Mouse (Mus musculus) heart, postnatal 4 days (tissue): ENCODE data around the gene Serpini1. TPM values are rescaled to one million over a fixed set of nuclear protein-coding genes. Genes with fewer than 3 reads are reported as not detected.

Experiments
- DNase-seq: peaks from one replicate; pipeline ENCODE4 v3.0.0; 2021
- total RNA-seq, 2 experiments: library from RNA; stranded (reverse); gene quantifications; 2 replicates each; pipeline ENCODE4 v1.2.3; 2021

Serpini1 gene
- total RNA-seq: 1 to 10 TPM; 4.3 to 4.4 TPM

DNA sequence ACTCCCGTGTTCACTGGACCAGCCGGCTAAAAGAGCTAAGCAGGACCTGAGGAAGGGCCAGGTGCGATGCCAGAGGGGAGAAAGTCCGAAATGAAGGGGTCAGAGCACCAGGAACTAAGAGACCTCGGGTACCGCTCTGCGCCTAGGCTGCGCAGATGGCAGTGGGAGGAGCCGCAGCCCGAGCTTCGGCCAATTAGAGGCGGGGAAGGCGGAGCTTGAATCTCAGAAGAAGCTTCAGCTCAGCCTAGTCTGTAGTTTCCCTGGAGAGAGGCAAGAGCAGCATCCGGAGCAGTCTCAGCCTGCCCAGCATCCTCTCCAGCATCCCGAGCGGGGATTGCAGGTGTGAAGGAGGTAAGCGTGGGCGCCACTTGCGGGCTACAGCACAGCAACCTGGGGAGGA, at the start of gene Serpini1:
Gene Serpini1, plus strand, starts transcription at position 256 of the 400 bp plus-strand sequence.
- peak; percentile 85 for DNase-seq

DNA sequence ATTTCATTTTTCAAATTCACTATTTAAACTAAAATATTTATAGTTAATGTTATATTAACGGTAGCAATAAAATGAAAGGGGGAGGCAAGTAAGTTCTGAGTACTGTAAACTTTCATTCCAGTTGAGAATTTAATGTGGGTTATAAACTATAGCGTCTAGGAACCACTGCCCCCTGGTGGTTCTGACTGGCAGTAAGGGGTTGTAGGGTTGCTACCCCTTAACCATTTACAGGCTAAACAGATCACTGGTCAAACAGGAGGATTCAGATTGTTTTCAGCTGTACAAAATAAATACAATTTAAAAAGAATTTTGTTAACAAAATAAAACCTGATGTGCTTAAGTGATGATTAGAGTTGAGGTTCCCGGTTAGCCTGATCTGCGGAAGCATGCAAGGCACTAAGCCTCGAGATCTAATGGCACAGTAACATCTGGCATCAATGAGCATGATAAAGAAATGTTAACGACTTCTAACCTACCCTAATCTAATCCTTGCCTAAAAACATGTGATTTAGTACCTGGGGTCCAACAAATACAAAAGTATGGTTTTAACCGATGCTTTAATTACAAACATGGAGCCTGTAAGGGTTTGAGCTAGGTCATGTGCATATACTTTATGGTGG, 39.6 kb upstream of the Serpini1 start:
- DNase-seq: peak; percentile 64

- no peak for DNase-seq
Measured at GRCm38 (mm10) chr3:75521314-75521713, 36.0 kb upstream of the Serpini1 start.

- DNase-seq: no peak
Measured at GRCm38 (mm10) chr3:75522527-75522926, 34.8 kb upstream of the Serpini1 start.

DNA sequence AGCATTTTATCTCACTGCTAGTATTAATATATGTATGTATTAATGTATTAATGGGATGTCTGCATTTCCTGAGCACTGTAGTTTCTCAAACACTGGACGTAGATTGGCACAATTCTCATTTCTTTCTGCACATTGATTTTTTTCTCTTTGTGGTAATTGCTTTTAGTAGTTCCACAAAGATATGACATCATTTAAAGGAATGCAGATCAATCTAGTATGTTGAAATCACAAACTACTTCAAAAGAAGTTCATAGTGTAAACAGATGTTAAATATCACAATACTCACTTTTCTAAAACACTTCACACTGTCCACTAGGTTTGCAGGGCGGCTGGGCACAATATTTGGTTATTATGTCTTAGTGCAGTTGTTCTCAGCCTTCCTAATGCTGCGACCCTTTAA, 26.3 kb upstream of the Serpini1 start:
- DNase-seq: no peak

GRCm38 (mm10) chr3:75534045-75534834, 23.1 kb upstream of the Serpini1 start:
- DNase-seq: no peak

DNA sequence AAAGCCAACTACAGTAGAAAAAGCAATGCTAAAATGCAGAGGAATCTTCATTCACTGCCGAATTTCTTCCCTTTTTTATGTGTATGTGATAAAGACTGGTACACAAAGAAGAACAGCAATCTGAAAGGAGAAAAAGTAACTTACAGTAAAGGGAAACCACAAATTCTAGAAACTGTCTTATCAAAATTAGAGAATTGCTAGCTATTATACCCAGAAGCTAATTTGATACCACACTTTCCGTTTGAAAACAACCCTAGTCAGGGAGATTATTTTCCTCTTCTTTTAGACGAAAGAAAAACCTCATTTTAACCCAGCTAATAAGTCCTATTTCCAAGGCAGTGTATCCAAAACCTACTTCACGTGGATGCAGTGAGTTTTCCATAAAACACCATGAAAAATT, 16.1 kb upstream of the Serpini1 start:
- no peak for DNase-seq

- DNase-seq: peak; percentile 21
Measured at GRCm38 (mm10) chr3:75542852-75543251, 14.5 kb upstream of the Serpini1 start.

- DNase-seq: no peak
Measured at GRCm38 (mm10) chr3:75544287-75544686, 13.1 kb upstream of the Serpini1 start.

GRCm38 (mm10) chr3:75551248-75551647, 6.1 kb upstream of the Serpini1 start:
- no peak for DNase-seq

- DNase-seq: peak; percentile 14
Measured at GRCm38 (mm10) chr3:75556121-75556694, 1.1 kb upstream of the Serpini1 start.

DNA sequence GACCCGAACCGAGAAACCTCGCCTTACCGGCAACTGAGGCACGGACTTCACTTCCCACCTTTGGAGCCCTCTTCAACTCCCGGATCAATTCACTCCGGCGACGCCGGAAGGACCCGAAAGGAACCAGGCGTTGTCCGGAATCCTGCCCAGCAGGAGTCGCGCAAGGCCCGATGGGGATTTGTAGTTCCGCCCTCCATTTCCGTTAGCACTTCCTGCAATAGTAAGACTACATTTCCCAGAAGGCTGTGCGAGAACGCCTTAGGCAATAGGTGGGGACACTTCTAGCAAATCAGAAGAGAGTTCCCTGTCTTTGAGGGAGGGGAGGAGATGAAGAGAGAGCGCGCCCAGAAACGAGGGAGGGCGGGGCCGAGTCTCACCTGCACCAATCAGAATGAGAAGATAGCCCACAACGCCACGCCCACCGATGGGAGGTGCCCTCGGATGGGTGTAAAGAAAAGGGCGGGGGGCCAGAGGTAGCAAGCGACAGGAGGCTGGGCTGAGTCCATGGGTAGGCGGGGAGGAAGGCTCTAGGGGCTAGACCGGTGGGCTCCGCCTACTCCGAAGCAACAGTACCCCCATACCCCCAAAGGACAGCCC, 554 bp upstream of the Serpini1 start, which contains the start of gene Pdcd10:
Gene Pdcd10, minus strand, starts transcription at position 162 of the 597 bp plus-strand sequence.
- peak; percentile 99 for DNase-seq

DNA sequence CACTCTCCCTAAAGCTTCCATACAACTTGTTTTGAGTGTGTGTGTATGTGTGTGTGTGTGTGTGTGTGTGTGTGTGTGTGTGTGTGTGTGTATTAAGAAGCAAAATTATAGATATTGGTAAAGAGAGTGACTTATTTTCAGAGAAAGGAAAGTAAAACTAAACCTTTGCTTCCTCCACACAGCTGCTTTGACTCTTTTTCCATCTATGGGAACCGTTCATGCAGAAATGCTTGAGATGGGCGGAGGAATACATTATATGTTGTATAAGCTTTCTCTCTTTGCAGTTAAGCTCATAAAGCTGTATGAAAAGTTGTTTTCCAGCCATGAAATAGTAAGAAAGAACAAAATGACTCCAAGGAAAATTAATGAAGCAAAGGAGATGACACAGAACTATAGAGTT, 16.7 kb downstream of the Serpini1 start:
- DNase-seq: no peak

- DNase-seq: no peak
Measured at GRCm38 (mm10) chr3:75575582-75575981, 18.2 kb downstream of the Serpini1 start.

- peak; percentile 11 for DNase-seq
Measured at GRCm38 (mm10) chr3:75579352-75579751, 22.0 kb downstream of the Serpini1 start.

DNA sequence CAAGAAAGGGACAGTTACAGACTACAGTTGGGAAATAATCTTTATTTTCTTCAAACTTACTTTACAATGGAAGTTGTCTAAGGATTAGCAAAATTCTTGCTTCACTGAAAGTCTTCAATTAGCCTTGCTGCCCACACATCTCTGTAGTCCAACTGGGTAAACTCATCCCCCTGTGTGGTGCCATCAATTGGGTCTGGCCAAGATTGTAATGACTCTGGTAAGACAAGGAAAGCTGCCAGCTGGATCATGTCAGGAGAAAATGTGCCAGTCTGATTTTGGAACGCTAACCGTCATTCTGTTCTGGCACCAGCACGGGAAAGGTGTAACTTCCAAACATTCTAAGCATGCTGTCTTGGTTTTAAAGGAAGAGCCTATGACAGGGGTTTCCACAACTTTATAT, 25.9 kb downstream of the Serpini1 start:
- DNase-seq: no peak

GRCm38 (mm10) chr3:75584898-75585297, 27.6 kb downstream of the Serpini1 start:
- no peak for DNase-seq

DNA sequence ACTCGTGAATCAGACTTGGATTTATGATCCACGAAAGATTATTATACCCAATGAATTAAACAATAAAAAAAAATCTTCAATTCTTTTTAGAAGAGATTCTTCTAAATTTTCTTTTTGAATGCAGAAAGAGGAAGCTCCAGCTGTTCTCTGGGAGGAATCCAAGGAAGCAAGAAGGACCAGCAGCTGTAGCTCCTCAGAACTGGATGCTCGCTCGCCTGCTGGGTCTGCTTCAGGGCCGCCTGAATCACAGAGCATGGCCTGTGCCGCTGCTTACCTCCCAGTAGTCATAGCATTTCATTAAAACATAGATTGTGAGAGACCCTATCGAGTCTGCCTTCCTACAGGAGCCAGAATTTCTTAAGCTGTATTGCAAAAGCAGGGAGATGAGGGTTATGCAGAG, 53.7 kb downstream of the Serpini1 start:
- peak; percentile 29 for DNase-seq

- DNase-seq: no peak
Measured at GRCm38 (mm10) chr3:75624627-75625026, 67.3 kb downstream of the Serpini1 start.

DNA sequence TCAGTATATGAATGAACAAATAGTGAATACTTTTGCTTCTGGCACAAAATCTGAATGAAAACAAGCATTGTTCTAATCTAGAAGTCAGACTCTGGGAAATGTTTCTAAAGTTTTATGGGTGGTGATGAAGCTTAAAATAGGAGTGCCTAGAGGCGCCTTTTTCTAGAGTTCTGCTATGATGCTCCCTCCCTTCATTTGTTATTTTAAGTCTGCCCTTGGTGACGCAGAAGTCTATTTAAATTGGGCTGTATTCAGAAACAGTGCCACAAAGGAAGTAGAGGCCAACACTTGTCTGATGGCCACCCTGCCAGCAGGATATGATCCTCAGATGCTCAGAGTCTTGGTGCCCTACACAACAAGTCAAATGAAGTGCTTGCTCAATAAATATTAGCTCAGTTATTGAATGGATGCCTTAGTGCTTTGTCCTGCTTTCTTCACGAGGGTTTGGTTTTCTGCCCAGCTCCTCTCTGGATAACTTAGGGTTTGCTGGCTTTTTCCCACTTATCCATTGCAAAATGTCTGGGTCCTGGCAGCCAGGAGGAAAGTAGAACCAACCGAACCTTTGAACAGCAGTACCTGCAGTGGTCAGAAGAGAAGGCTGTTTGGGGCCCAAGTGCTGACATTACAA, 73.8 kb downstream of the Serpini1 start:
- DNase-seq: no peak

DNA sequence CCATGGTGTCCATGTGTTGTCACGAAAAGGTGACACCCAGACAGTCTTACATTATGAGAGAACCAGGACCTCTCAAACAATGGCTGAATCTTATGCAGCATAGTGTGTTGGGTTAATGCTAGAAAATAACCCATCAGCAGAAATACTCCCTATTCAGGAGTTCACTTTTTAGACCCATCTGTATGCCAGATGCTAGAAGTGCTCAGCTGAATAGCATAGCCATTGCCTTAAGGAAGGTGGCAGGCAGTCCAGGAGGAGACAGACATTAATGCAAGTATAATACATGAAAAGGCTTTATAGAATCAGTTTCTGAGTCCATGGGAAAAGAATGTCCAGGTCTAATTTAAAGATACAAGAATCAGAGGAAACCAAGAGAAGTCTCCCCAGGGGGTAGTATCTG, 75.9 kb downstream of the Serpini1 start:
- no peak for DNase-seq

DNA sequence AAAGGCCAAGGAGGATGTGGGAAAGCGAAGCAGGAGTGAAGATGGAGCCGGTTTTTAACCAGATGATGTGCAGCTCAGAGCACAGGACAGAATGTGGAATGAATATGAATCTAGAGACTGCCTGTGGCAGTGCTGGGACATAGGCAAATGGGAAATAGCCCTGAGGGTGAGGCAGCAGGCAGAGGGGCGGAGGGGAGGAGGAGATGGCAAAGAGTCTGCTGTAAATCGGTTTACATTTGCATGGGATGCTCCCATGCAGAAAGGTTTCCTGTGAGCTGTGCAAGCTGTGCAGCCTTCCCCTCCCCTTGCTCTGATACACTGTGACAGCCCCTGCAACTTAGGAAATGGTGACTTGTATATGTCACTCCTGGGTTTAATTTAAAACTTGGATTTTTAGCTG, 76.3 kb downstream of the Serpini1 start:
- DNase-seq: no peak

GRCm38 (mm10) chr3:75635648-75636047, 78.3 kb downstream of the Serpini1 start:
- DNase-seq: no peak
